Mouse (Mus musculus) neural tube, embryonic 15.5 days (tissue): ENCODE data around the gene Rad51ap1. TPM values are rescaled to one million over a fixed set of nuclear protein-coding genes. Genes with fewer than 3 reads are reported as not detected.

ENCODE experiments used
- ATAC-seq: fragments of 200-750 bp; cut with Nextera tagmentation; 2 replicates; pipeline ENCODE4 v1.8.0; 2017; ENCODE audit warnings: mild to moderate bottlenecking, moderate TSS enrichment, moderate library complexity; ENCODE audit not compliant: low FRiP score
- H3K27ac ChIP-seq: fragments of 300-500 bp; sonication (generic); replicated peaks from 2 replicates; pipeline ENCODE4 v1.5.1; 2015; ENCODE audit warnings: mild to moderate bottlenecking, inconsistent platforms
- H3K27me3 ChIP-seq: fragments of 300-500 bp; sonication (generic); replicated peaks from 2 replicates; pipeline ENCODE4 v1.6.1; 2015; ENCODE audit warnings: inconsistent platforms
- H3K36me3 ChIP-seq: fragments of 300-500 bp; sonication (generic); 2 replicates; pipeline ENCODE4 v1.6.1; 2015; ENCODE audit warnings: inconsistent platforms
- H3K4me1 ChIP-seq: fragments of 300-500 bp; sonication (generic); 2 replicates; pipeline ENCODE4 v1.6.1; 2015; ENCODE audit warnings: inconsistent platforms
- H3K4me2 ChIP-seq: fragments of 300-500 bp; sonication (generic); 2 replicates; pipeline ENCODE4 v1.6.1; 2015; ENCODE audit warnings: inconsistent platforms, mild to moderate bottlenecking, moderate library complexity
- H3K4me3 ChIP-seq: fragments of 300-500 bp; sonication (generic); replicated peaks from 2 replicates; pipeline ENCODE4 v1.5.1; 2015; ENCODE audit warnings: mild to moderate bottlenecking, inconsistent platforms
- H3K9ac ChIP-seq: fragments of 300-500 bp; sonication (generic); replicated peaks from 2 replicates; pipeline ENCODE4 v1.6.1; 2015; ENCODE audit warnings: mild to moderate bottlenecking, inconsistent platforms
- H3K9me3 ChIP-seq: fragments of 300-500 bp; sonication (generic); replicated peaks from 2 replicates; pipeline ENCODE4 v1.6.1; 2016; ENCODE audit warnings: inconsistent platforms
- WGBS: fragments of 180-500 bp; shearing (Covaris S2); methylation state at CpG from one replicate; pipeline ENCODE4 v1.1.7; 2015; ENCODE audit warnings: mixed read lengths; 5-methylcytosine and 5-hydroxymethylcytosine counted together
- polyA plus RNA-seq: library from polyadenylated mRNA; unstranded; fragments of >200 nt; fragmentation: Nextera tagmentation; extraction: Ambion mirVana; gene quantifications from 2 replicates; pipeline ENCODE4 v1.2.1, GENCODE M21; 2015

The Rad51ap1 gene
- polyA plus RNA-seq: 11.2 and 26.5 TPM in 2 replicates

DNA sequence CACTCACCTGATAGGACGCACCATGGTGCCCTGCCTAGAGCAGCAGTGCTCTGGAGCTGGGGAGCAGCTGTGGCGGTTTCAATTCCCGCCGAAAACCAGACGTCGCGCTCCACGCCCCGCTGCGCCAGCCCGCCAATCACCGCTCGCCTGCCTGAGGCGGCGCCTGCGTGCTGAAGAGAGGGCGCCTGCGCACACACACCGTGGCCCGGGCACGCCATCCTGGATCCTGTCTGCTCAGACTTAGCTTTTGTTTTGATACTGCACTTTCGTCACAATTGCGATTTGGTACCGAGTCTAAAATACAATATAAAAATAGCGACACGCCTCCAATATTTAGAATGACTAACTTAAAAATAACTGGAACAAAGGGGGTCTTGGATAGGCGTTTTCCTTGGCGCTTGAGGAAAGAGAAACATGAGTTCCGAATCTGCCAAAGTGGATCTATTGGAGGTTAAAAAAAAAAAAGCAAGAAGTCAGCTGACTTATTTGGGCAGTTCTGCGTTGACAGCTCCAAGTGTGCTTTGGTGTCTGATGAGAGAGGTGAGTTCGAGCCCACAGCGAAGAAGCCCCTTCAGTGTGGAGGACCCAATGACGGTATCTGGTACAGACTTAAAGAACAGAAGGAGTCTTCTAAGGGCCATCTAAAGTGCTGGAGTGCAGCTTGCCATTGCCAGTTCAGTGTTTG lies at the start of gene Rad51ap1, which contains the start of gene D6Wsu163e:
Gene Rad51ap1 (minus strand): TSS at position 101 of the 685 bp plus-strand sequence.
Gene D6Wsu163e (plus strand): TSS at position 476 of the 685 bp plus-strand sequence.
- H3K27me3 ChIP-seq: no peaks in the 10 kb centered on the region
- peaks cover 21% of the 10 kb centered on the region for H3K4me1 ChIP-seq
- peaks cover 20% of the 10 kb centered on the region for H3K36me3 ChIP-seq
- peak; percentile 99 for ATAC-seq
- H3K27ac ChIP-seq: peak within 1 kb of the TSS; percentile 70
- peak within 1 kb of the TSS; percentile 56 for H3K9ac ChIP-seq
- peak within 1 kb of the TSS; percentile 74 for H3K4me3 ChIP-seq
- H3K4me2 ChIP-seq: peak within 1 kb of the TSS; percentile 94
- WGBS: under 1% methylated on average over 33 of the region's 33 CpGs
- no peaks in the 10 kb centered on the region for H3K9me3 ChIP-seq

DNA sequence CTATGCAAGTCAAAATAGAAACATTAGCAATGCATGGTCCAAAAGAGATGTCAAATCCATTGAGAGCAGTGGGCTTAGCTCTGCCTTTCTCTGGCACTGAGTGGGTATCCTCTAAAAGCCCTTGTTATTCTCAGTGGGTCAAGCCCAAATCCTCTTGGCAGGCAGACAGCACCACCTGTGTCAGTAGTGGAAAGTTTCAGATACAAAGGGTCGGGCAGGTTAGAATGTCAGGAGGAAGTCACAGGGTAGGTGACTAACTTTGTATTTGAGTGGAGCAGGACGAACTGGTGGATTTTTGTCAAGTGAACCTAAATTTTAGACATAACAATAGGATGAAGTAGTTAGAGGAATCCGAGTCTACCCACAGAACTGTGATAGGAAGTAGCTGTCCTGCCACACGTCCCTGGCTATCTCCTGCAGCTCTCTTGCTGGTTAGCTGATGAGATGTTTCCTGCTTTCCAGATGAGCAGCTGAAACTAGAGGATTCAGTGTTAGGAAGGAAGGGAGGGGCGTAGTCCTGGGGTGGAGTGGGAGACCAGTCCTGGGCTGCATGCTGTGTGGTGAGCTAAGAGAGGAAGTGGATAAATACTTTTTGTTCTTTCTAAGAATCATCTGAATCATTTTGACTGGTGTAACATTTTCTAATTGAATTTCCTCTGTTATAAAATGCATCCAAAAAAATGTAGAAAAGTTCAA lies 42.3 kb upstream of the Rad51ap1 start:
- 82% methylated on average over 5 of the region's 5 CpGs for WGBS
- Histone ChIP-seq H3K4me3 (no peak overlapping the region), H3K9me3 (no peaks in the 10 kb centered on the region), H3K4me1 (no peaks in the 10 kb centered on the region), H3K27ac (no peak overlapping the region), H3K4me2 (no peak overlapping the region), H3K36me3 (peaks cover 7% of the 10 kb centered on the region; the same call in 1 of the 2 replicates), H3K9ac (no peak overlapping the region), H3K27me3 (no peaks in the 10 kb centered on the region)
- no peak for ATAC-seq

DNA sequence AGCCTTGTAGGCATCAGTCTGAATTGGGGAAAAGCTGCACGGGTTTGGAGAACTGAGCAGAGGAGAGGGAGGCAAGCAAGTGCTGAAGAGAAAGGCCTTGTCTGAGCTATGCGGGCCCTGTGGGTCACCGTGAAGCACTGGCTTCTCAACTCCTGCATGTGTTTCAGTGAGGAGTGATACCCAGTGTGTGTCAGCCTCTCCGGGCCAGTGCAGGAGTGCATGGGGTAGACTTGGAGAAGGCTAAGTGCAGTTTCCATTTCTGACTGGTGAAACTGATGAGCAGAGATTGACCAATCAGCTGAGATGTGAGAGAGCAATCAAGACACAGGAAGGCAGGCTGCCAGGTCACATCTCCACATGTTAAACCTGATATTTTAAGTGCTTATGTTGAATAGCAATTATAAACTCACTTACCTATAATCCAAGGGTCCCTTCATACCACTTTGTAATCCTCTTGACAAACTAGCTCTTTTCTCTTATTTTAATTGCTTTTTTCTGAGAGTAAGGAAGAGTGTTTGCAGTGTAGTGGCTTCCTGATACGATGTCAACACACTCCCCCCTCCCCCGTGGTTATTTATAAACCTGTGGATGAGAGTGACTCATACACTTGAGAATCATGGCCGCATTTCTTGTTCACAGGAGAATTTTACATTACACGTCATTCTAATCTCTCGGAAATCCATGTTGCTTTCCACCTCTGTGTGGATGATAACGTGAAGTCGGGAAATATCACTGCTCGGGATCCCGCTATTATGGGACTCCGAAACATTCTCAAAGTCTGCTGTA lies 27.0 kb upstream of the Rad51ap1 start:
- Histone ChIP-seq H3K4me3 (no peak overlapping the region), H3K36me3 (peaks cover 62% of the 10 kb centered on the region), H3K27ac (no peak overlapping the region), H3K9ac (no peak overlapping the region), H3K9me3 (no peaks in the 10 kb centered on the region), H3K27me3 (no peaks in the 10 kb centered on the region), H3K4me1 (no peaks in the 10 kb centered on the region), H3K4me2 (no peak overlapping the region)
- 92% methylated on average over 14 of the region's 14 CpGs for WGBS
- ATAC-seq: no peak

DNA sequence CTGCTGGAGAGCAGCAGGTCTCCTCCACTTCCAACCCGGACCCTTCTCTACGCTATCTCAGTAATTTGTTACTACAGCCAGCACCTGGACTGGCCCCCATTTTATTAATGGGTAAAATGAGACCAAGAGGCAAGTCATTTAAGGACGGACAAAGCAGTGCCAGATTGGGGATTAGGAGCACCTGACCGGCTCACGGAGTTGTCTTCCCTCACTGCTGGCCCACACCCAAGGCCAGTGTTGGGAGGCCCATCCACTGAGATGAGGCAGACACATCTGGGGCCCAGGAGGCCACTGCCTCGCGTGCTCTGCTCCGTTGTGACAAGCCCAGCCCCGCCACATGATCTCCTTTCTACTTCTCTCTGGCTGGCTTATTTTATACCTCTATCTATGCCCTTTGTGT lies 24.0 kb upstream of the Rad51ap1 start:
- Histone ChIP-seq H3K9me3 (no peaks in the 10 kb centered on the region), H3K27ac (no peak overlapping the region), H3K9ac (no peak overlapping the region), H3K36me3 (peaks cover 56% of the 10 kb centered on the region), H3K4me3 (no peak overlapping the region), H3K4me2 (no peak overlapping the region), H3K4me1 (no peaks in the 10 kb centered on the region), H3K27me3 (no peaks in the 10 kb centered on the region)
- ATAC-seq: no peak
- 91% methylated on average over 9 of the region's 9 CpGs for WGBS

DNA sequence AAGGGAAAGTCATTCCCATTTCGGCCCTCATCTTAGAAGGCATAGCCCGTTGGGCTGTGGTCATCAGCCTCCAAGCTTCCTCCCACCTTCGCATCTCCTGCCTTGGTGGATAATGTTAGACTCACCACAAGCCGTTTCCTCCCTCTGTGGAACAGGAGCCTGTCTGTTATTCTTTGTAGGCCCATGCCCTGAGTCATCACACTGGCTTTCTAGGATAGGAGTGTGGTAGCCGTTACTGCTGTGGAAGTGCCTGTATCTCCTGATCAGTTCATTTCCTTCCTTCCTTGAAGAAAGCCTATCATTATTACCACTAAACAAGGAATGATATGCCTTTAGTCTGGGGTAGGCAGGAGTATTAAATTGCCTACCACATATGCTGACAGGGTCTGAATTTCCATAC lies 23.3 kb upstream of the Rad51ap1 start:
- Histone ChIP-seq H3K9me3 (no peaks in the 10 kb centered on the region), H3K27me3 (no peaks in the 10 kb centered on the region), H3K27ac (no peak overlapping the region), H3K4me2 (no peak overlapping the region), H3K36me3 (peaks cover 55% of the 10 kb centered on the region), H3K9ac (no peak overlapping the region), H3K4me1 (no peaks in the 10 kb centered on the region), H3K4me3 (no peak overlapping the region)
- no peak for ATAC-seq
- WGBS: 87% methylated on average over 5 of the region's 5 CpGs

DNA sequence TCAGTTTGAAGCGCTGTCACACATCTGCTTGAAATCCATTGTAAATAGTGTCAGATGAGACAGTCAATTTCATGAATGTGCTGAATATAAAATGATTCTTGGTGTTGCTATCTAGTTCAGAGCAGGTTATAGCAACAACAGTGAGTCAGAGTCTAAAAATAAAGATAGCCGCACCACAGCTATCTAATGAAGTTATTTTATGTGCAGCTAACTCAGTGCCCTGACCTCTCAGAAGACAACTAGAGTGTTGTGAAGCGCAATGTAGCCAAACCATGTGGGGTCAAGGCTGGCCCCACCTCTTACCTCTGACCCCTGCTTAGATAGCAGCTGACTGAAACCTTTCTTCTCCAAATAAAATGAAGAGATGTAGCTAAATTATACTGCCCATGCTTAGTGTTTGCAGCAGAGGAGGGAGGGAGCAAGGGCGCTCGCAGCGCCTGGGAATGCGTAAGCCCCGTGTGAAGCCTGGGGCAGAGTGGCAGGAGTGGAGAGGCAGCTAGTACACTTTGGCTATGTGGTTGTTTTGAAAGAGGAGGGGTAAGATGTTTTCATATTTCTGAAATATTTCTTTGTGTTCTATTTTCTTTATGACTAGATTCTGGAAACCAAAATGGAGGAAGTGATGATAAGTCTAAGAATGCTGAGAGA lies 22.1 kb upstream of the Rad51ap1 start:
- H3K4me3 ChIP-seq: no peak overlapping the region
- H3K36me3 ChIP-seq: peaks cover 57% of the 10 kb centered on the region
- 92% methylated on average over 8 of the region's 8 CpGs for WGBS
- no peak overlapping the region for H3K9ac ChIP-seq
- no peak overlapping the region for H3K27ac ChIP-seq
- ATAC-seq: no peak
- no peaks in the 10 kb centered on the region for H3K4me1 ChIP-seq
- H3K4me2 ChIP-seq: no peak overlapping the region
- H3K9me3 ChIP-seq: no peaks in the 10 kb centered on the region
- no peaks in the 10 kb centered on the region for H3K27me3 ChIP-seq

DNA sequence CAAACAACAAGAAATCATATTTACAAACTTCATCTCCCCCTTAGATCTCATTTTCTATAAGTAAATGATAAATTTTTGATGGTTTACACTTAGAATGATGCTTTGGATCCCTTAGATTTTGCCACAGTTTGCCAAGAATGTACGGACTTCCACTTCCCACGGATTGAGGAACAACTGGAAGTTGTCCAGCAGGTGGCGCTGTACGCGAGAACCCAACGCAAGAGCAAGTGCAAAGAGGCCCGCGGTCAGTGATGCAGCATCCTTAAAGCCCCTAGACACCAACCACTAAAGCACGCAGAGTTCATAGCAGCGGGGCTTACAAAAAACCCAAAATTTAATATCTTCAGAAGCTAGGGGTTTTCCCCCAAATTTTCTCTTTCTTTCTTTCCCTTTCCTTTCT lies 16.3 kb upstream of the Rad51ap1 start:
- Histone ChIP-seq H3K4me3 (no peak overlapping the region), H3K27me3 (no peaks in the 10 kb centered on the region), H3K36me3 (peaks cover 63% of the 10 kb centered on the region), H3K9me3 (no peaks in the 10 kb centered on the region), H3K27ac (no peak overlapping the region), H3K4me1 (no peaks in the 10 kb centered on the region), H3K4me2 (no peak overlapping the region), H3K9ac (no peak overlapping the region)
- no peak for ATAC-seq
- WGBS: 8% methylated on average over 10 of the region's 10 CpGs

DNA sequence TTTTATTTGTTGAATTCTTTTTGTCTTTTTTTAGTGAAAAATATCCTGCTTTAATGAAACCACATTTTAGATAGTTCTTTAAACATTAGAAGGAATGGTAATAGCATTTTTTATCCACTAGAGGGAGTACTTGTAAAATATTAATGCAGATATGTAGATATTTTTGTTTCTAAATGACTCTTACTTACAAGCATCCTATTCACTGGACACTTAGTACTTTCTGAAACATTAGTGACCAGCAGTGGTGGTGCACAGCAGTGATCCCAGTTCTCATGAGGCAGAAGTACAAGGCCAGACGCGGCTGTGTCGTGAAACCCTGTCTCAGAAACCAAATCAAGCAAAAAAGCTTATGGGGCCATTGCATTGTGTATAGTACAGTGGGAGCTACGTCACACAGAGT lies 8.9 kb upstream of the Rad51ap1 start:
- Histone ChIP-seq H3K4me2 (no peak overlapping the region), H3K4me1 (no peaks in the 10 kb centered on the region), H3K27ac (no peak overlapping the region), H3K9ac (no peak overlapping the region), H3K27me3 (no peaks in the 10 kb centered on the region), H3K9me3 (no peaks in the 10 kb centered on the region), H3K36me3 (peaks cover 63% of the 10 kb centered on the region), H3K4me3 (no peak overlapping the region)
- ATAC-seq: no peak
- WGBS: 90% methylated on average over 4 of the region's 4 CpGs

DNA sequence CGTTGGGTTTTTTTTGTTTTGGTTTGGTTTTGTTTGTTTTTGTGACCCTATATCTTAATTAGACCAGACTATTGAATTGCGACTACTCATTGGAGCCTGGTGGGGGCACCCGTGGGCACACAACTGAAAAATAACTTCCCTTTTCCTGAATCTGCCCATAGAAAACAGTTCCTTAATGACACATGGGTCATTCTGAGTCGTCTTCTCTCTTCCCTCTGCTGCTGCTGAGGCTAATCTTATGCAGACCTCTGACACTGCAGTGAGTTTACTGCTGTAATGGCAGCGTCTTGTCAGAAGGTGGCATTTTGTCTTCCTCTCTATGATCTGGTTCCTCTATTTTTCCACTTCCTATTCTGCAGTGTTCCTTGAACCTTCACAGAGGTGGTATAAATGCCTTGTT lies 1.1 kb upstream of the Rad51ap1 start:
- Histone ChIP-seq H3K4me2 (peak overlapping the region; percentile 94), H3K36me3 (peaks cover 27% of the 10 kb centered on the region), H3K9me3 (no peaks in the 10 kb centered on the region), H3K4me1 (peaks cover 21% of the 10 kb centered on the region), H3K27me3 (no peaks in the 10 kb centered on the region), H3K27ac (no peak overlapping the region), H3K9ac (peak overlapping the region; percentile 56), H3K4me3 (peak overlapping the region; percentile 74)
- WGBS: 1% methylated on average over 5 of the region's 5 CpGs
- ATAC-seq: peak; percentile 10; the same call in 1 of the 2 replicates

DNA sequence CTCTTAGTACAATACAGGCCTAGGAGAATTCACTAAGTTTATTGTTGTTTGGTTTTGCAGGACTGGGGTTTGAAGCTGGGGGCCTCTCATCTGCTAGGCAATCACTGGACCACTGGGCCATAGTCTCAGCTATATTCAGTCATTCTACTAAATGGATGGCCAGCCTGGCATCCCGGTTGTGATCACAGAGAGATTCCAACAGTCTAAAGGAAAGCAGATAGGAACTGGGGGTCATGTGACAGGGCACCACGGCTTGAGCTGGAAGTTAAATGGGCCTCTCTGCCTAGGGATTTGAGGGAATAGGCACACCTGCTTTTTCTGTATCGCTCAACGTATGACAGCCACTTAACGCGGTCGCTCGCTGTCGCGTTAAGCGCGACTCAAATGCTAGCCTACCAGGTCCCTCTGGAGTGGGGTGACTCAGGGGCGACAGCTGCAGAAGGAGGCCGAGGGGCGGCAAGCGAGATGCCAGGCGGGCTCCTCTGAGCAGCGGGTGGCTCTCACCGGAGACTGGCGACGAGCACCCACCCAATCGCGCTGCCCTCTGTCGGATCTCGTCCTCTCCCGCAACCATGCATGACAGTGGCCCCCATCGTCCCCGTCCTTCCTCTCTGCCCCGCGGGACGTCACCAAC lies 417 bp downstream of the Rad51ap1 start:
- Histone ChIP-seq H3K4me1 (peaks cover 21% of the 10 kb centered on the region), H3K9me3 (no peaks in the 10 kb centered on the region), H3K27ac (no peak overlapping the region), H3K9ac (peak overlapping the region; percentile 51), H3K4me2 (peak overlapping the region; percentile 94), H3K27me3 (no peaks in the 10 kb centered on the region), H3K36me3 (peaks cover 13% of the 10 kb centered on the region), H3K4me3 (peak overlapping the region; percentile 74)
- no peak; the same call in 1 of the 2 replicates for ATAC-seq
- under 1% methylated on average over 31 of the region's 31 CpGs for WGBS

DNA sequence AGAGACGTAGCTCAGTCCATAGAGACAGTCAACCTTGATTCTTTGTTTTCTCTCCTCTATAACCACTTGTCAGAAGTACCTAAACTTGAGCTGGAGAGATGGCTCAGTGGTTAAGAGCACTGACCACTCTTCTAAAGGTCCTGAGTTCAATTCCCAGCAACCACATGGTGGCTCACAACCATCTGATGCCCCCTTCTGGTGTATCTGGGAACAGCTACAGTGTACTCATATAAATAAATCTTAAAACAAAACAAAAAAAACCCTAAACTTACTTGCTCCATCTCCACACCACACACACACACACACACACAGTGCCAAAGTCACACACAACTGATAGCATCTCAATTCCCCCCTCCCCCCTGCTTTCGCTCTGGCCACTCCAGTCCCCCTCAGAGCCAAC lies 1.3 kb downstream of the Rad51ap1 start:
- H3K9ac ChIP-seq: no peak overlapping the region
- peaks cover 21% of the 10 kb centered on the region for H3K4me1 ChIP-seq
- ATAC-seq: no peak
- 0 out of 2 replicates have a peak overlapping the region, but pooled peaks have one; percentile 74 for H3K4me3 ChIP-seq
- H3K36me3 ChIP-seq: peaks cover 7% of the 10 kb centered on the region
- H3K27me3 ChIP-seq: no peaks in the 10 kb centered on the region
- H3K27ac ChIP-seq: no peak overlapping the region
- peak overlapping the region; percentile 94 for H3K4me2 ChIP-seq
- H3K9me3 ChIP-seq: no peaks in the 10 kb centered on the region
- WGBS: 86% methylated on average over 2 of the region's 2 CpGs
